Mouse (Mus musculus): ENCODE results near the gene Fam178b. TPM values are rescaled to one million over a fixed set of nuclear protein-coding genes. Genes with fewer than 3 reads are reported as not detected.

The Fam178b gene
- polyA plus RNA-seq, 1 experiment: not detected

GRCm38 (mm10) chr1:36657658-36658415, 25.1 kb downstream of the Fam178b start:
- Histone ChIP-seq H3K27ac (ENCODE audit: insufficient read depth, low read depth, low read length) (no peak overlapping the region), H3K4me3 (ENCODE audit: insufficient read depth, low read length) (no peak overlapping the region), H3K4me1 (ENCODE audit: control insufficient read depth, insufficient read depth, low read length) (peaks cover 2% of the 10 kb centered on the region; the same call in 1 of the 2 replicates)
- TF ChIP-seq CTCF (IDR thresholded peaks at IDR 0.05; ENCODE audit: low read depth, low read length) (no peak), POLR2A (IDR thresholded peaks at IDR 0.05; ENCODE audit: borderline replicate concordance, low read depth, low read length) (no peak)

GRCm38 (mm10) chr1:36656233-36656632, 26.8 kb downstream of the Fam178b start:
- Histone ChIP-seq H3K4me1 (ENCODE audit: control insufficient read depth, insufficient read depth, low read length) (peaks cover 2% of the 10 kb centered on the region; the same call in 1 of the 2 replicates), H3K27ac (ENCODE audit: insufficient read depth, low read depth, low read length) (no peak overlapping the region), H3K4me3 (ENCODE audit: insufficient read depth, low read length) (no peak overlapping the region)
- TF ChIP-seq POLR2A (IDR thresholded peaks at IDR 0.05; ENCODE audit: borderline replicate concordance, low read depth, low read length) (no peak), CTCF (IDR thresholded peaks at IDR 0.05; ENCODE audit: low read depth, low read length) (no peak)

GRCm38 (mm10) chr1:36655039-36655438, 27.9 kb downstream of the Fam178b start:
- Histone ChIP-seq H3K4me3 (ENCODE audit: insufficient read depth, low read length) (no peak overlapping the region), H3K4me1 (ENCODE audit: control insufficient read depth, insufficient read depth, low read length) (peaks cover 2% of the 10 kb centered on the region; the same call in 1 of the 2 replicates), H3K27ac (ENCODE audit: insufficient read depth, low read depth, low read length) (no peak overlapping the region)
- TF ChIP-seq POLR2A (IDR thresholded peaks at IDR 0.05; ENCODE audit: borderline replicate concordance, low read depth, low read length) (no peak), CTCF (IDR thresholded peaks at IDR 0.05; ENCODE audit: low read depth, low read length) (no peak)

GRCm38 (mm10) chr1:36647631-36648030, 35.4 kb downstream of the Fam178b start:
- Histone ChIP-seq H3K4me1 (ENCODE audit: control insufficient read depth, insufficient read depth, low read length) (no peaks in the 10 kb centered on the region), H3K4me3 (ENCODE audit: insufficient read depth, low read length) (no peak overlapping the region), H3K27ac (ENCODE audit: insufficient read depth, low read depth, low read length) (no peak overlapping the region)
- no peak for TF ChIP-seq CTCF (IDR thresholded peaks at IDR 0.05; ENCODE audit: low read depth, low read length)

GRCm38 (mm10) chr1:36646285-36646684, 36.7 kb downstream of the Fam178b start:
- H3K4me3 ChIP-seq (ENCODE audit: insufficient read depth, low read length): no peak overlapping the region
- no peaks in the 10 kb centered on the region for H3K4me1 ChIP-seq (ENCODE audit: control insufficient read depth, insufficient read depth, low read length)
- TF ChIP-seq POLR2A (IDR thresholded peaks at IDR 0.05; ENCODE audit: borderline replicate concordance, low read depth, low read length) (no peak), CTCF (IDR thresholded peaks at IDR 0.05; ENCODE audit: low read depth, low read length) (no peak)
- H3K27ac ChIP-seq (ENCODE audit: insufficient read depth, low read depth, low read length): no peak overlapping the region

GRCm38 (mm10) chr1:36644615-36645007, 38.4 kb downstream of the Fam178b start:
- H3K27ac ChIP-seq (ENCODE audit: insufficient read depth, low read depth, low read length): no peak overlapping the region
- TF ChIP-seq POLR2A (IDR thresholded peaks at IDR 0.05; ENCODE audit: borderline replicate concordance, low read depth, low read length) (no peak), CTCF (IDR thresholded peaks at IDR 0.05; ENCODE audit: low read depth, low read length) (no peak)
- no peak overlapping the region for H3K4me3 ChIP-seq (ENCODE audit: insufficient read depth, low read length)
- H3K4me1 ChIP-seq (ENCODE audit: control insufficient read depth, insufficient read depth, low read length): peaks cover 6% of the 10 kb centered on the region

- no peak for TF ChIP-seq CTCF (IDR thresholded peaks at IDR 0.05; ENCODE audit: low read depth, low read length)
- no peak for TF ChIP-seq POLR2A (IDR thresholded peaks at IDR 0.05; ENCODE audit: borderline replicate concordance, low read depth, low read length)
- Histone ChIP-seq H3K4me1 (ENCODE audit: control insufficient read depth, insufficient read depth, low read length) (peaks cover 6% of the 10 kb centered on the region), H3K4me3 (ENCODE audit: insufficient read depth, low read length) (no peak overlapping the region), H3K27ac (ENCODE audit: insufficient read depth, low read depth, low read length) (no peak overlapping the region)
These were observed 38.9 kb downstream of the Fam178b start for GRCm38 (mm10) chr1:36643957-36644614.

GRCm38 (mm10) chr1:36635826-36636485, 47.0 kb downstream of the Fam178b start:
- TF ChIP-seq POLR2A (IDR thresholded peaks at IDR 0.05; ENCODE audit: borderline replicate concordance, low read depth, low read length): no peak
- no peak for TF ChIP-seq CTCF (IDR thresholded peaks at IDR 0.05; ENCODE audit: low read depth, low read length)
- Histone ChIP-seq H3K4me3 (ENCODE audit: insufficient read depth, low read length) (no peak overlapping the region), H3K4me1 (ENCODE audit: control insufficient read depth, insufficient read depth, low read length) (peaks cover 17% of the 10 kb centered on the region), H3K27ac (ENCODE audit: insufficient read depth, low read depth, low read length) (no peak overlapping the region)

GRCm38 (mm10) chr1:36634940-36635339, 48.0 kb downstream of the Fam178b start:
- H3K4me1 ChIP-seq (ENCODE audit: control insufficient read depth, insufficient read depth, low read length): peaks cover 16% of the 10 kb centered on the region
- TF ChIP-seq CTCF (IDR thresholded peaks at IDR 0.05; ENCODE audit: low read depth, low read length): 0 out of 2 replicates have a peak, but pooled peaks have one; percentile 8
- TF ChIP-seq POLR2A (IDR thresholded peaks at IDR 0.05; ENCODE audit: borderline replicate concordance, low read depth, low read length): no peak
- H3K27ac ChIP-seq (ENCODE audit: insufficient read depth, low read depth, low read length): no peak overlapping the region
- no peak overlapping the region for H3K4me3 ChIP-seq (ENCODE audit: insufficient read depth, low read length)

GRCm38 (mm10) chr1:36633920-36634319, 49.1 kb downstream of the Fam178b start:
- peaks cover 15% of the 10 kb centered on the region for H3K4me1 ChIP-seq (ENCODE audit: control insufficient read depth, insufficient read depth, low read length)
- no peak overlapping the region for H3K27ac ChIP-seq (ENCODE audit: insufficient read depth, low read depth, low read length)
- TF ChIP-seq CTCF (IDR thresholded peaks at IDR 0.05; ENCODE audit: low read depth, low read length) (no peak), POLR2A (IDR thresholded peaks at IDR 0.05; ENCODE audit: borderline replicate concordance, low read depth, low read length) (no peak)
- no peak overlapping the region for H3K4me3 ChIP-seq (ENCODE audit: insufficient read depth, low read length)

Measured in bone marrow macrophage, adult 2 months (primary cell).